Mouse (Mus musculus): ENCODE results near the gene Dagla. TPM values are rescaled to one million over a fixed set of nuclear protein-coding genes. Genes with fewer than 3 reads are reported as not detected.
A peak's percentile ranks its signal among the peaks of the same experiment; 100 is the strongest.

Gene Dagla
- total RNA-seq, 4 experiments from 2014 or later, result 7.9 to 10.7 (median 8.8) TPM

DNA sequence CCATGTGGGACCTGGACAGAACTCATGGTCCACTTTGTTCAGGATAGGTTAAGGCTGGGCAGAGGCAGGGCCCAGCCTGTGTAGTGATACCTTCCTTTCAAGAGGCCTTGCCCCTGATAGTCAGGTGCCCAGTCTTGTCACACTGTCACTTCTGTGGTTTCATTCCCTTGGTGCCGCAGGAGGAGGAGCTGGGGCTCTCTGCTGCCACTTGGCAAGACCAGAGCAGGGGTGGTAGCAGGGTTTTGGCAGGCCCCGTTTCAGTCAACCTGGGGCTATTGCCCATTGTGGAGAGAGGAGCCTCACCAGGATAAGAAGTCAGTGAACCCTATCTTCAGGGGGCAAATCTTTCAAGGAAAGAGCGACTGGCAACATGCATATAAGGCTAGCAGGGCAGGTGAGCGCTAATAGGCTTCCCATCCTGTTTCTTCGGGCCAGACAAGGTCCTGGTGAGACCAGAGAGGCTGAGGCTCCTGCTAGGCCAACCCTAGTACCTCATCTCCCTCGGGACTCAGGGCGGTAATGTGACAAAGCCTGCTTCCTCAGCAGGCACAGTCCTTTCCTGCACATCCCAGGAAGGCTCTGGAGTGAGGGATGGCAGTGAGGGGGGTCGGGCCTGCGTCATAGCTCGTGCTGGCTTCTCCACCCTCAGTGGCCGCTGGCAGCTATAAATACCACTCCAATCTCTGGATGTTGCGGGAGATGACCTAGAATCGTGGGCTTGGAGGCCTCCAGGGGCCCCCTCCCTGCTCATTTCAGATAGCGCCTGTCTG, 23.7 kb downstream of the Dagla start:
- DNase-seq (ENCODE audit: low spot score in 2 of 2), result no peak

DNA sequence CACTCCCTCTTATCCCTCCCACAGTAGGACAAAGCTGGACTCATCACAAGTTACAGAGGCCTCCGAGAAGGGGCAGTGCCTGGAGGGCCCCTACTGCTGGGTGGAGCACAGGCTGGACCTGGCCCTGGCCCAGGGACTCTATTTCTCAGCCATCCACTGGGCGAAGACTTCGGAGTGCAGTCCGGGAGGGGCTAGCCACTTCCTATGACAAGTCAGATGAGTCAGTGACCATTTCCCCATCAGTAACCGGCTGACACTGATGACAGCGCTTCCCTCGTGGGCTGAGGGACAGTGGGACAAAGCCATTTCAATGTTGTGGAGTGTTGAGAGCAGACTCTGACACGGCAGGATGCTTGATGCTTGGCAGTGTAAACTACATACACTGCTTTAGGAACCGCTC, 25.0 kb downstream of the Dagla start:
- no peak for DNase-seq (ENCODE audit: low spot score in 2 of 2)

DNA sequence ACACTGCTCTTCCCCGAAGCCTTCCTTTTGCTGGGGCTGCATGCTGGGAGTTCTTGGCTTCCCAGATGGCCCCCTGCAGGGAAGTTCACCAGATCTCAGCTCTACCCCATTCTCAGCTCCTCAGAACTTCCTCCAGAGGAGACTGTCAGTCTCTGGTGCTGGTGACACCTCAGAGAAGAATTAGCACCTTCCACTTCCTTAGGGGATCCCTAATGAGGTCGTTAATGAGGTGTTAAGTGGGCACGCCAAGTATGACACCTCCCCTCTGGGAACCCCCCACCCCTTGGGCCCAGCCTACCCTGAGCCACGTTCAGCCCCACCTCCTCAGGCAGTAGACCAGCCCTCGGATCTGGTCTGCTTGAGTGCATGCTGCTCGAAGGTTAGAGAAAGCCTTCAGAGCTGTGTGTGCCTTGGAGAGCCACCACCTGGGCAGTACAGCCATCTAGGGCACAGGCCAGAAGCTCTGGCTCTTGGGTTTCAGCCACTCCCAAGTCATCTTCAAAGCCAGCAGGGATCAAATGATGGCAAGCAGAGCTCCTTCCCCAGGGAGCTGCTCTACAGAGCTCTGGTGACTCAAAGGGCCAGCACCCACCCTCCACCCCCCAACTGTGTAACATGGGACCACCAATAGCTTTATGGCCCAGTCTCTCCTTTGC, 25.9 kb downstream of the Dagla start:
- peak in 1 of 2 experiments; percentile 70 for DNase-seq (ENCODE audit: low spot score in 2 of 2)

DNA sequence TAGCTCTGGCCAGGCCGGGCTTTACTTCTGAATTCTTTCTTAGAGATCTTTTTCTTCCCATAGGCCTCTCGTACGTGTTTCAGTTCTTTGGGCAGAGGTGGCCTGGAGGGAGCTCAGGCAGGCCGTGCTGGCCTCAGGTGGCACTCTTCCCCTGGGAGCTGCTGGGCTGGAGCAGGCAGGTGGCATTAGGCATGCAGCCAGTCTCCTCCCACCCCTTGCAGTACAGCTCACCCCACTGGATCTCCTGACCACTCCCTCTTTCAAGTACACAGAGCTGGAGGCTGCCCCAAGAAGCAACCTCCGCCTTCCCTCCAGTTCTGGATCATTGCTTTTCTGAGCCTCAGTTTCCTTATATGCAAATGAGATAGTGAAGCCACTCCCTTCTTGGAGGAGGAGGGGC, 26.9 kb downstream of the Dagla start:
- peak in 1 of 2 experiments; percentile 61 for DNase-seq (ENCODE audit: low spot score in 2 of 2)

DNA sequence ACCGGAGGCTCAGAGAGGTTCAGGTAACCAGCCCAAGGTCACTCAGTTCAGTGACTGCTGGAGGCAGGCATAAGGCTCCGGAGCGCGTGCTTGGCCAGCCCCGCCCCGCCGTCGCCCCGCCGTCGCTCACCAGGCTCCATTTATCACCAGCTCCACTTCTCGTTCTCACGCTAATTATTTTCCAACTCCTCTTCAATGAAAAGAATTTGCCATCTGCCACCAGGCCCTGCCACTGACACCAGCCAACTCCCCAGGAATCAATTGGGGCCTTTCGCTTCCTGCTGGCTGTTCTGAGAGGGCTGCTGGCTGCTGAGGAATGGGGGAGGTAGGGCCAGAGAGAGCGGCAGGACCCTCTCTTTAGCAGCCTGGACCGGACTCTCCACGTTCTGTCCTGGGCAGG, 27.3 kb downstream of the Dagla start:
- DNase-seq (ENCODE audit: low spot score in 2 of 2), result no peak

DNA sequence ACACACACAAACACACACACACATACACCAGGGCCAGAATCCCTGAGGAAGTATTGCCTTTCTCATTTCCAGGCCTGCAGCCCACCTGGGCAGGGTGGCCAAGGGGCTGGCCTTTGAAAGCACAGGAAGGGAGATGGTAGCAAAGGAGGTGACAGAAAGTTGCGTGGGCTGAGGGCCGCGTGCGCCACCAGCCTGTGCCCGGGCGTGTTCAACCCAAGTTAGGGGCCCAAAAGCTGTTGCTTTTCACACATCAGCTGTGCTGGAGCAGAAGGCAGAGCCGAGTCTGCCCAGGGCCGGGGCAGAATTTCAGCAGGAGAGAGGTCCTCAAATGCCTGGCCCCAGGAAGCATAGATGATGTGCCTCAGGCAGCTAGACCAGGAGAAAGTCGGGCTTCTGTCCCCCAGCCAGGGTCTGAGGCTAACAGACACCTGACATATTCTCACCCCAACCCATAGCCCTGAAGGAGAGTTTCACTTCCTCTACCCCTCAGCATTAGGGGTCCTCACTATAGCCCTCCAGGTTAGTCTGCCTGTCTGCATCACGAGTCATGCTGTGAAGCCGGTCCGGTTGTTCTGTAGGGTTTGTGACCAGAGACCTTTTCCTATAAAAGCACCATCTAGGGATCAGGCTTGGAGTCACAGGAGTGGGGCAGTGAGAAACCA, 28.1 kb downstream of the Dagla start:
- no peak for DNase-seq (ENCODE audit: low spot score in 2 of 2)

DNA sequence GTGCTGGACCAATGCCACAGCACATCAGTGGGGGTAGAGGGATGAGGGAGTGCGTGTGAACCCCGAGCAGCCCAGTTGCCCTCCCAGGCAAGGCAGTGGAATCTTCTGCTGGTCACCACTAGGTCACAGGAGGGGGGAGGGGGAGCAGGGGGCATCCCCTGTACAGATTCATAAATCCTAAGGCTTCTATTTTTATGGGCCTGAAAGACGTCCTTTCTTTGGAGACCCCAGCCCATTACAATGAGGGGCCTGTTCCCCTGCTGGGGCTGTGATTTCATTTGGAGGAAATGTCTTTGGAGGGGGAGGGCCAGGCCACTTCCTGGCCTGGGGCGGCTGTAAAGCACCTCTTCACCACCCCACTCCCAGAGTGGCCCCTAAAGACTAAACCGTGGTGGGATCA, 30.6 kb downstream of the Dagla start:
- DNase-seq (ENCODE audit: low spot score in 2 of 2), result no peak

DNA sequence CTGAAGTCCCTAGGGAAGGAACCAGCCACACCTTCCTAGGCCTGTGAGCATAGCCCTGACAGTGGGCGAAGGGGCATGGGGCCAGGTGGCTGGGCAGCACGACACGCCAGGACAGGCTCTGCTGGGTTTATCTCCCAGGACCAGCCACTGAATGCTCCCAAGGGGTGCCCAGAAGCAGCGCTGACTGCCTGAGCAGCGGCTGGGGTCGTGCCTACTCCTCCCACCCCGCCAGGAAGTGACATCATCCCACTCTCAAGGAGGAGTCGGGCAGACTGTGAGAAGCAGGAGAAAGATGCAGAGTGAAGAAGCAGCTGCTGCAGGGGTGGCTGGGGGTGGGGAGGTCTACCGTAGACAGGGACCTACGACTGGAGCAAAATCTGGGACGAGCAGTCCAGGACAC, 31.9 kb downstream of the Dagla start:
- DNase-seq (ENCODE audit: low spot score in 2 of 2), result no peak

DNA sequence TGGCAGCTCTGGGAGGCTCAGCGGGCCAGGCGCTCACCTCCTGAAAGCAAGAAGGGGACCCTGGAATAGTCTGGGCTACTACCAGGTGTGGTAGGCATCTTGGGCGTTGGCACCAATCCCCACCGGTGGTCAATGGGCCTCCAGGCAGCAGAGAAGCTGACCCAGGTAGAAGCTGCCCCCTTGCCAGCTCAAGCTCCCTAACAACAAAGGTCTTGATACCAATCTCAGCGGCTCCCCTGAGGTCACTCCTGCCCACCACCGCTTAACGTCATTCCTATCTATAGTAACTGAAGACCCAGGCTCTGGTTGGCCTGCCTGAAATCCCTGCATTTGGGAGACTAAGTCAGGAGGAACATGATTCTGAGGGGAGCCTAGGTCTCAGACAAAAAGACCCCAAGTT, 33.1 kb downstream of the Dagla start:
- no peak for DNase-seq (ENCODE audit: low spot score in 2 of 2)

DNA sequence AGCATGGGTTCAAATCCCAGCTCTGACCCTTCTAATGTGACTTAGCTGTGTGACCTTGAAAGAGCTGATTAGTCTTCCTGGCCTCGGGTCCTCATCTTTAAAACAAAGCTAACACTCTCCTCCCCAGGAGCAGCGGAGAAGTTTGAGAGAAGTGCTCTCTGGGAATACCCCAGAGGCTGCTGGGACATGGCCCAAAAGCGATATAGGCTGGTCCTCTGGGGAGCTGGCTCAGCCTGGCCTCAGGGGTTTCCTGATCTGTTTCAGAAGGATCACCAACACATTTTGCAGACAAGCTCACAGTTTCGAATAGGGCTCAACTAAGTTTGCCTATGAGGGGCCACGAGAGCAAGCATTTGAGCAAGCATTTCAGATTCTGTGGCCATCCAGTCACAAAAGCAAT, 34.3 kb downstream of the Dagla start:
- no peak for DNase-seq (ENCODE audit: low spot score in 2 of 2)

DNA sequence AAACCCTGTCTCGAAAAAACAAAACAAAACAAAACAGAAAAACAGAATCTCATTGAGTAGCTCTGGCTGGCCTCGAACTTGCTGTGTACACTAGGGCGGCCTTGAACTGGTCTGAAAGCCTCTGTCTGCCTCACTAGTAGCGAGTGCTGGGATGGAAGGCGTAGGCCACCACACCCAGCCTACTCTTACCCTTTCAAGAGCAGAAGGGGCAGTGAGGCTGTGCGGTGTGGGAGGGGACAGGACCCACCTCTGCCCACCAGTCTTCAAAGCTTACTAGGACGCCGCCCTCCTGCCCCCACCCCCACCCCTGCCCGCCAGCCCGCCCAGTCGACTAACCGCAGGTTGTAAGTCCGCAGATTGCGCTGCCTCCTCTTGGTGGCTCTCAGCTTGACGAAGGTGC, 35.8 kb downstream of the Dagla start:
- no peak for DNase-seq (ENCODE audit: low spot score in 2 of 2)

DNA sequence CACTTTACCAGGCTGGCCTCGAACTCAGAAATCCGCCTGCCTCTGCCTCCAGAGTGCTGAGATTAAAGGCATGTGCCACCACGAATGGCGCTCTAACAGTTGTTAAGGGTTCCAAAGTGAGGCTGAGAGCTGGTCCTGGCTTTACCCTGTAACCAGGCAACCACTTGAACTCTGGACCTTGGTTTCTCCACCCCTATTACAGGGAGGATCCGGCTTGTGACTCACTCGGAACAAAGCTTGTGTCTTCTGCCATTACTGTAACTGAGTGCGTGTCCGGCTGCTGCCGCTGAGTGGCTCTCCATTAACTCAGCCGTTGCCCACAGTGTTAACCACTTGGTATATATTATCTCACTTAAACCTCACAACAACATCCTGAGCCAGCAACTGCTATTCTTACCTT, 36.7 kb downstream of the Dagla start:
- DNase-seq (ENCODE audit: low spot score in 2 of 2), result no peak

DNA sequence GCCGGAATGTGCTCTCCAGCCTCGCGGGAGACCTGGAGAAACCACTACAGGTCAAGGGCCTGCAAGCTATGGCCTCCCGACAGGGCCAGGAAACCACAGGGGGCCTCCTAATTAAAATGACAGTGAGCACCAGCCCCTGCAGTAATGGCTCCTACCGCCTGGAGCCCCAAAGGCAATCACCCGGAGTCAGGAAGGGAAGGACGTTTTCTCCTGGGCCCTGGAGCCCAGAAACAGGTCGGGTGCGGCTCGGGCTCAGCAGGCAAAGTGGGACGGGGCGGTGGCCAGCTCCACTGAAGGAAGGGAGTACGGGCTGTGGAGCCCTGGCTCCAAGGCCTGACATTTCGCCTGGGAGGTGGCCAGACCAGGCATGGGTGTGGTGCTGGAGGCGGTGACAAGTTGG, 37.6 kb downstream of the Dagla start:
- DNase-seq (ENCODE audit: low spot score in 2 of 2), result peak in 1 of 2 experiments; percentile 40

DNA sequence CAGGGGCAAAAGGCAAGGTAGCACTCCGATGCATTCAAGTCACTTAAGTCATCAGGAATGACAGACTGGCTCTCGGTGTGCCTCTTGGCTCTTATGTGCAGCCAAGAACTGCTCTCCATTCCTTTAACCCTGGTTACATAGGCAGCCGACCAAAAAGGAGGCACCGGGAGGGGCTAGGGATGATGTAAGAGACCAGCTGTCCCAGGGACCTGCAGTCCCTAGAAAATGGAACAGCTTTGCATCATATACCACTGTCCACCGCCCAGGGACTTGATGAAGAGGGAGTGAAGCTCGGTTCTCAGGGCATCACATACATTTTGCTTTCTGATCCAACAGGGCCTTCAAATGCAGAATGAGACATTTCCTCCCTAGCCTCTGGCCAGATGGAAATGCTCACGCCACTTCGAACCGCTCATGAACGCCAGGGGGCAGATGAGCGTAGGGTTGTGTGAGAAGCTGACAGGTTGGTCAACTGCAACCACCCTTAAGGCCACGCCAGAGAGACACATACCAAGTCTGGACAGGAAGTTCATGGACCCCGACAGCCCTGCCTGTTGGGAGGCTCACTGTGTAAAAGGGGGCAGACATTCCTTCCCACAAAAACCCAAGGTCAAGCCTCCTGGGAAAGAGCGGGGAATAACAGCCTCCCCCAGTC, 38.4 kb downstream of the Dagla start:
- peak; percentile 79 to 83 for DNase-seq (ENCODE audit: low spot score in 2 of 2)

DNA sequence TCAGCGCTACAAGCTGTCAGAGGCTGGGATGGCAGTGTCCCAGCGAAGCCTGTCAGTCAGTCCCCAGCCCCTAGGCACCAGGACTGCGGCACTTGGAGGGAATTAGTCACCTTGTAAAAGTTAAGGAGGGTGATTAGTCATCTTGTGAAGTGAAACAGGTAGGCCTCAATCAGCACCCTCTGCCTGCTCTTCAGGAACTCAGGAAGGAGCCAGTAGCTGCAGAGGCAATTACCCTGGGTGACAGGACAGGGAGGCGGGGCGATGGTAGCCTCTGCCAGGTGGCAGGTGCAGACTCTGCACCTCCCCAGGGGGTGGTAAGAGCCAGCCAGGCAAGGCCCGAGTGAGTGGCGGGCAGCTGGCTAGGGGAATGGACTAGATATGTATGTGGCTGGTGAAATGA, 43.3 kb downstream of the Dagla start:
- DNase-seq (ENCODE audit: low spot score in 2 of 2), result peak in 1 of 2 experiments; percentile 39

DNA sequence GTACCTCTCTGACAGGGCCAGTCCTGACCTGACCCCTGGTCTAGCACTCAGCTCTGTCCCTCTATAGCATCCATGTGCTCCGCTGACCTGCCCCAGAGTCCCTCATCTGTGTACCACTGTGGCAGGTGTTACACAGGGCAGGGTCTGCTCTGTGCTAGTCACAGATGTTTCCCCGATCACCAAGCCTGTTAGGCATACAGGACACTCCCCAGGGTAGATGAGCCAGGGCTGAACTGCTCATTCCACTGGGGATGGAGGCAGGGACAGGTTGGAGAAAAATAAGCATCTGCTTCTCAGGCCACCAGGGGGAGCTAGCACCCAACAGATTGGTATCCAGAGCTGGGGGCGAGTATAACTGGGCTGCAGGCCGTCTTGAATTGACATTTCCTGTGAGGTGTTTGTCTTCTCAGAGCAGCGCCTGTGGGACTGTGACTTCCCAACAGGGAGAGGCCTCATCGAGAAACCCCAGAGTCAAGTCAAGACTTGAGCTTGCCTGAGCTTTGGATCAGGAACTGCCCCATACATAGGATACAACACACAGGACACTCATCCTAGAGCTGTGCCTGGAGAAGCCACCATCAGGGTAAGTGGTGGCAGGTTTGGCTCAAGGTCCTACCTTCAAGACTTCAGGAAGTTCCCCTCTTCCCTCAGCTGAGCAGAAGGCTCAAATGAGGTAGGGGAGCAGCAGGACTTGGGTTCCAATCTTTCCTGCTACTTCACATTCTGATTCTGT, 46.2 kb downstream of the Dagla start:
- DNase-seq (ENCODE audit: low spot score in 2 of 2), result peak; percentile 59 to 60

DNA sequence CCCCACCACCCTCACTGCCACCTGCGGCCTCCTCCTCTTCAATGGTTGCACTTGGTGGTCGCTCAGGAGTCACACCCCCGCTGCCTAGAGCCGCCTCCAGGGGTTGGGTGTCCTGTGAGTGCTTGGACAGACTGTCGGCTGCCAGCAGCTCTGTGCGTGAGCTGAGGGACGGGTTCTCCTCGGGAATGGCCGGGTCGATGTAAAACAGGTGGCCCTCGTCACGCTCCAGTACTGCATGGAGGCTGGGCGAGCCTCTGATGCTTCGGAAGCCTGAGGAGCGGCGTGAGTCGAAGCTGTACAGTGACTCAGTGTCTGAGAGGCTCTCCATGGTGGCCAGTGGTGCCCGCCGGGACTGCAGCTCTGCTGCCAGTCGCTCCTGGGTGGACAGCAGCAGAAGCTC, 56.5 kb downstream of the Dagla start:
- DNase-seq (ENCODE audit: low spot score in 2 of 2), result no peak

DNA sequence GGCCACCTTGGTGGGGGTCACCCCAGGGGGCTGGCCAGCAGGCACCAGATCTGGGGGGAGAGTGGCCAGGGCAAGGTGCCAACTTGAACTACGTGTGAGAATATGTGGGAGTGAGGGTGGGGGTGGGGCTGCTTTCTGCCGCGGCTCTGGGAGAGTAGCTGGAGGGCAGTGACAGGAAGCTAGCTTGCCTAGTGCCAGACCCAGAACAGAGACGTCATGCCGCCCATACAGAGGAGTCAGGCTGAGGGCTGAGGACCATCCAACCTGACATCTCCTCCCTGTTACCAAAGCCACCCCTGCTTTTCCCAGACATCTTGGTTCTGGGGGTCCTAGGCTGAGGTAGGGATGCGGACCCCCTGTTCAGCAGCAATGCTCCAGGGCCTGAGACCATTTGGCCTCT, 57.5 kb downstream of the Dagla start:
- no peak for DNase-seq (ENCODE audit: low spot score in 2 of 2)

DNA sequence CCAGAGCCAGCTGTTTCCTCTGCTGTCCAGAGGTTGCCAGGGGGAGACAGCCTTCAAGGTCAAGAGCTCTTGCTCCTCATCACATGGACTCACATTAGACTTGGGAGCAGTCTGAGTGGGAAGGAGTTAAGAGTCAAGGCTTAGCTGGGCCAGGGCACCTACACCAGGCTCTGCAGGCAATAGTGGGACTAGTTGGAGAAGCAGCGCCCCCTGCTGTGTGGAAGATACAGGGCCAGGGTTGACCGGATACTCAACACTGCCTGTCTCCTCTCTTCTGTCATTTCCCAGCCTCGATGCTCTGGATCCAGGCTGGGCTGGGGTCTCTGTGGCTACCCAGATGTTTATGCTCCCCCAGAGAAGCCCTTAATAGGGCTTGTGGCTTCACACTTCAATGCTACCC, 60.5 kb downstream of the Dagla start:
- no peak for DNase-seq (ENCODE audit: low spot score in 2 of 2)

DNA sequence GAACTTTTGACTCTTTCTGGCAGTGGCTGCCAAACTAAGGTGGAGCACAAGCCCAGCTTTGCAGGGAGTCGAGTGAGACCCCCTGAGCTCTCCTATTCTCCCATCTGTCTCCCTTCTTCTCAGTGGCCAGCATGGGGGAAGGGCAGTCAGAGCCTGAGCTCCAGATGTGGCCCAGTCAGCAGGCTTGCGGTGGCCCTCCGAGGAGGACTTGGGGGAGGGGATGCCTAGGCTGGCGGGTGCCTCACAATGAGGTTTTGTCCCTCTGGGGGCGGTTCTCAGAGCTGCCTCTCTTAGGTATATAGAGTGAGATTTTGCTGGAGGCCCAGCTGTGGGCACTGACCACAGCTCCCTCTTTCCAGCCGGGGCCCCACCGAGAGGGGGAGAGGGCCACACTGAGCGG, 61.8 kb downstream of the Dagla start:
- DNase-seq (ENCODE audit: low spot score in 2 of 2), result no peak

DNA sequence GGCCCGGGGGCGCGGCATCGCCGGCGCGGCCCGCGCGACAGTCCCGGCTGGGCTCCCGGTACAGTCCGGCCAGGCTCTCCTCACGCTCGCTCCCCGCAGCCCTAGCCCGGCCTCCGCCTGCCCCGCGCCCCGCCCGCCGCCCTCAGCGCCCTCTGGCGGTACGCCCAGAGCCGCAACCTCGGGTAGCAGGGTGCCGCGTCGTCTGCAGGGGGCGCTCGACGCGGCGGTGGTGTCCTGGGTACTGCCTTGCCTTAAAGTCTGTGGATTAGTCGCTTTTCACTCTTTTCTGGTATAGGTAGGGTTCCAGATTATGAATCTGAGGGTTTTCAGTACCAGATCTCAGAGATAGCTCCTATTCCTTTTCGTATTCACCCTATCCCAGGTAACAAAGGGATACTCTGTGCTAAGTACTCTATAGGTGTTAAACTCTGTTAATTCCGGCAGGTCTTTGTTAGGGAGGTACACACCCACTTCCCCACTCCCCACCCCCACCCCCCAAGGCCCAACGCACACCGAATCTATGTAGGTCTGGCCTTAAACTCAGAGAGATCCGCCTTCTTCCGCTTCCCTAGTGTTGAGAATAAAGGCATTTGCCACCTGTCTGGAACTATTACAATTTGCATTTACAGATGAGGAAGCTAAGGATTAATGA, 63.9 kb downstream of the Dagla start, which contains the start of gene Myrf:
Gene Myrf (minus strand): TSS at position 95 of the 652 bp plus-strand sequence.
- DNase-seq (ENCODE audit: low spot score in 2 of 2), result peak; percentile 30 to 55
